Mouse (Mus musculus): Measurements from ENCODE around the gene Bcl2l11. TPM values are rescaled to one million over a fixed set of nuclear protein-coding genes. Genes with fewer than 3 reads are reported as not detected.

Bcl2l11 gene
- polyA plus RNA-seq, 1 experiment from 2014 or later: 21.6 TPM

DNA sequence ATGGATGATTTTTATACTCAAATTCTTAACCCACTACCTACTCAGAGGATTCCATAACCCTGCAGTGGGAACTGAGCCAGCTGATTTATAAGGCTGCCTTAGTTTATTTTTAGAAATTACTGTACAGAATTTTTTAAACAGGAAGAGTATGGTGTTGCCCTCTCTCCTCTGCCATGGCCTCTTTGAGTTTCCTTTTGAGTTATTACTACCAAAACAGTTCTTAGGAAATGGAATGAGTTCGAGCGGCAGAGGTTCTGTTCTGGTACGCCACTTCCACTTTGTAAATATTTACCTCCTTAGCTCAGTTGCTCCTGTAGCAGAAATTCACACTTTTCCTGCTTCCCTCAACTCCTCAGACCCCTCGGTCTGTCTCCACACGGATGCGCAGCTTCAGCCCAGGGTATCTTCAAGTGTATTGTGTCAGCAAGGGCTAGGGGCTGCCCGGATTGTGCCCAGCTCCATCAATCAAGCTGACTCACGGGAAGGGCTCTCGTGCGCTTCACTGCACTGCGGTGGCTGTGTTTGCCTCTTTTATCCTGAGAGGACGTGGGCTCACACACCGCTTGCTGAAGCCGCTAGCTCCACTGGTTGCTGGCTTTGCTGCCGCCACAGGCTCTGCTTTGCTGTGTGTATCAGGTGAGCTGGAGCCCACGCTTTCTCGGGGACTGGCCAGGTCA, 33.0 kb downstream of the Bcl2l11 start:
- H3K9ac ChIP-seq: peak overlapping the region; percentile 14; the same call in 1 of the 2 replicates
- H3K9me3 ChIP-seq (replicated peaks): no peaks in the 10 kb centered on the region
- 0 out of 2 replicates have a peak overlapping the region, but pooled peaks have one; percentile 7 for H3K27ac ChIP-seq (ENCODE audit: poor library complexity, severe bottlenecking)
- H3K27me3 ChIP-seq (replicated peaks): no peaks in the 10 kb centered on the region
- WGBS: 73% methylated on average over 17 of the region's 17 CpGs
- H3K4me3 ChIP-seq: no peak overlapping the region
- H3K4me1 ChIP-seq (replicated peaks): peaks cover 83% of the 10 kb centered on the region
- ATAC-seq (ENCODE audit: insufficient number of reproducible peaks, low FRiP score): no peak
- no peak overlapping the region for H3K4me2 ChIP-seq
- peaks cover 22% of the 10 kb centered on the region for H3K36me3 ChIP-seq

DNA sequence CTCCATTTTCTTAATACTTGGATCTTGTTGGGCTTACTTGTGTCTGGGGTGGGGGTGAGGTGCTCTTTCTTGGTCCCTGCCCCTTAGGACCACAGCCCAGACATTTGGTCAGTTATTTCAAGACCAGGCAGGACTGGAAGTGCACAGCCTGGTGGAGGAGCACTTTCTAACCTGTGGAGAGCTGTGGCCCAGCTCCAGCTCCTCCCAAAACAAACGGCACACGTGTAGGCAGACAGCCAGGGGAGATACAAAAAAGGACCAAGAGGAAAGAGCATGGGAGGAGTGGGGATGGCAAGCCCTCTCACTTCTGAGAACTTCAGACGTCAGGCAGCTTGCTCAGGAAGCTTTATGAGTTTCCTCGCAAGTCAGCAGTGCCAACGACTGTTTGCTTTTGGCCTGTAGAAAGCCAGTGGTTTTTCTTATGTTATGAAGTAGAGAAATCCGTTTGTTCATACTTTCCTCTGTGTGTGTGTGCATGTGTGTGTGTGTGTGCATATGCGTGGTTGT, 33.8 kb downstream of the Bcl2l11 start:
- H3K27ac ChIP-seq (ENCODE audit: poor library complexity, severe bottlenecking): no peak overlapping the region; the same call in 1 of the 2 replicates
- no peaks in the 10 kb centered on the region for H3K9me3 ChIP-seq (replicated peaks)
- ATAC-seq (ENCODE audit: insufficient number of reproducible peaks, low FRiP score): no peak
- peaks cover 75% of the 10 kb centered on the region for H3K4me1 ChIP-seq (replicated peaks)
- H3K9ac ChIP-seq: no peak overlapping the region
- H3K36me3 ChIP-seq: peaks cover 21% of the 10 kb centered on the region
- H3K4me2 ChIP-seq: no peak overlapping the region
- H3K4me3 ChIP-seq: no peak overlapping the region
- no peaks in the 10 kb centered on the region for H3K27me3 ChIP-seq (replicated peaks)
- WGBS: 67% methylated on average over 7 of the region's 7 CpGs

GRCm38 (mm10) chr2:128163177-128163576, 37.3 kb downstream of the Bcl2l11 start:
- ATAC-seq (ENCODE audit: insufficient number of reproducible peaks, low FRiP score): no peak
- Histone ChIP-seq H3K4me3 (no peak overlapping the region), H3K9me3 (replicated peaks) (no peaks in the 10 kb centered on the region), H3K4me1 (replicated peaks) (peaks cover 52% of the 10 kb centered on the region), H3K4me2 (no peak overlapping the region), H3K9ac (no peak overlapping the region), H3K27ac (ENCODE audit: poor library complexity, severe bottlenecking) (no peak overlapping the region), H3K36me3 (peaks cover 12% of the 10 kb centered on the region), H3K27me3 (replicated peaks) (no peaks in the 10 kb centered on the region)
- WGBS: 65% methylated on average over 8 of the region's 8 CpGs

GRCm38 (mm10) chr2:128166623-128167423, 41.0 kb downstream of the Bcl2l11 start:
- Histone ChIP-seq H3K4me2 (no peak overlapping the region), H3K9ac (peak overlapping the region; percentile 13; the same call in 1 of the 2 replicates), H3K27me3 (replicated peaks) (no peaks in the 10 kb centered on the region), H3K9me3 (replicated peaks) (no peaks in the 10 kb centered on the region), H3K27ac (ENCODE audit: poor library complexity, severe bottlenecking) (peak overlapping the region; percentile 15; the same call in 1 of the 2 replicates), H3K36me3 (no peaks in the 10 kb centered on the region), H3K4me1 (replicated peaks) (peaks cover 31% of the 10 kb centered on the region), H3K4me3 (no peak overlapping the region)
- no peak for ATAC-seq (ENCODE audit: insufficient number of reproducible peaks, low FRiP score)
- 51% methylated on average over 13 of the region's 13 CpGs for WGBS

DNA sequence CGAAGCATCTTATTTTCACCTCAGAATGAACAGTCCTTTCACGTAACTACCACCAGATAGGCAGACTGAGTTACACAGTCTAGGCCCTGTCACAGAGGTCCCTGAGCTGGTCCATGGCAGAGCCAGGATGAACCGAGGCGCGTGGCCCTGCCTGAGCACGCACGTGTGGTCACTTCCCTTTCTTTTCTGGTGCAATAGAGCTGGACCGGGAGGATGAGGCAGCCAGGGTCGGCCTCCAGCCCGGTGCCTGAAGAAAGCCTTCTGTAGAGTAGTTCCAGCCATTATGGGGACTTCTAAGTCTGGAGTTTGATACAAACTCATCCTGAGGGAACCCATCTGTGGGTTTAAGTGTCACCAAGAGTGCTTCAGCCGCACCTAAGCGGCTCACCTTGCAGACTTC, 42.1 kb downstream of the Bcl2l11 start:
- Histone ChIP-seq H3K4me1 (replicated peaks) (peaks cover 22% of the 10 kb centered on the region), H3K27ac (ENCODE audit: poor library complexity, severe bottlenecking) (no peak overlapping the region), H3K27me3 (replicated peaks) (no peaks in the 10 kb centered on the region), H3K4me3 (no peak overlapping the region), H3K36me3 (no peaks in the 10 kb centered on the region), H3K9me3 (replicated peaks) (no peaks in the 10 kb centered on the region), H3K9ac (no peak overlapping the region), H3K4me2 (no peak overlapping the region)
- no peak for ATAC-seq (ENCODE audit: insufficient number of reproducible peaks, low FRiP score)
- 93% methylated on average over 12 of the region's 12 CpGs for WGBS

- no peak for ATAC-seq (ENCODE audit: insufficient number of reproducible peaks, low FRiP score)
- H3K36me3 ChIP-seq: no peaks in the 10 kb centered on the region
Measured at GRCm38 (mm10) chr2:128169486-128169885, 43.6 kb downstream of the Bcl2l11 start.

GRCm38 (mm10) chr2:128169972-128170371, 44.1 kb downstream of the Bcl2l11 start:
- Histone ChIP-seq H3K4me3 (no peak overlapping the region), H3K9ac (no peak overlapping the region), H3K27ac (ENCODE audit: poor library complexity, severe bottlenecking) (no peak overlapping the region), H3K27me3 (replicated peaks) (no peaks in the 10 kb centered on the region), H3K36me3 (no peaks in the 10 kb centered on the region), H3K4me2 (no peak overlapping the region), H3K9me3 (replicated peaks) (no peaks in the 10 kb centered on the region), H3K4me1 (replicated peaks) (peaks cover 31% of the 10 kb centered on the region)
- ATAC-seq (ENCODE audit: insufficient number of reproducible peaks, low FRiP score): no peak
- 70% methylated on average over 11 of the region's 11 CpGs for WGBS

More at GRCm38 (mm10) chr2:128169486-128169885, 43.6 kb downstream of the Bcl2l11 start:
- Histone ChIP-seq H3K4me3 (no peak overlapping the region), H3K4me2 (no peak overlapping the region), H3K27me3 (replicated peaks) (no peaks in the 10 kb centered on the region), H3K9me3 (replicated peaks) (no peaks in the 10 kb centered on the region), H3K4me1 (replicated peaks) (peaks cover 29% of the 10 kb centered on the region), H3K27ac (ENCODE audit: poor library complexity, severe bottlenecking) (no peak overlapping the region), H3K9ac (no peak overlapping the region)
- 73% methylated on average over 5 of the region's 5 CpGs for WGBS

DNA sequence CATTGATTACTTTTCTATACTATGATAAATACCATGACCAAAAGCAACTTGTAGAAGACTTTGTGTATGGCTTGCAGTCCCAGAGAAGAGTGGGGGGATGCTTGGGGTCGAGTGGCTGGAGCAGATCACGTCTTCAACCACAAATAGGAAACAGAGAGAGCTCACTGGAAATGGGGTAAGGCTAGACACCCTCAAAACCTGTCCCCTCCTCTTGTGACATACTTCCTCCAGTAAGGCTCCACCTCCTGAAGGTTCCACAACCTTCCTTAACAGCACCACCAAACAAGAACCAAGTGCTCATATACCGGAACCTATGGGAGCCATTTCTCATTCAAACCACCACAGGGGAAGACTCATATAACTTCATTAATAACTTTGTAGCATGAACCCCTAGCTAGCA, 44.8 kb downstream of the Bcl2l11 start:
- Histone ChIP-seq H3K4me3 (no peak overlapping the region), H3K9ac (no peak overlapping the region), H3K36me3 (no peaks in the 10 kb centered on the region), H3K4me2 (no peak overlapping the region), H3K9me3 (replicated peaks) (no peaks in the 10 kb centered on the region), H3K27ac (ENCODE audit: poor library complexity, severe bottlenecking) (no peak overlapping the region), H3K4me1 (replicated peaks) (peaks cover 31% of the 10 kb centered on the region), H3K27me3 (replicated peaks) (no peaks in the 10 kb centered on the region)
- WGBS: 91% methylated on average over 3 of the region's 3 CpGs
- no peak for ATAC-seq (ENCODE audit: insufficient number of reproducible peaks, low FRiP score)

GRCm38 (mm10) chr2:128172266-128172665, 46.4 kb downstream of the Bcl2l11 start:
- no peak overlapping the region for H3K27ac ChIP-seq (ENCODE audit: poor library complexity, severe bottlenecking)
- H3K4me1 ChIP-seq (replicated peaks): peaks cover 35% of the 10 kb centered on the region
- H3K4me2 ChIP-seq: no peak overlapping the region
- WGBS: 86% methylated on average over 5 of the region's 5 CpGs
- ATAC-seq (ENCODE audit: insufficient number of reproducible peaks, low FRiP score): no peak
- no peak overlapping the region for H3K9ac ChIP-seq
- H3K4me3 ChIP-seq: no peak overlapping the region
- no peaks in the 10 kb centered on the region for H3K27me3 ChIP-seq (replicated peaks)
- H3K36me3 ChIP-seq: no peaks in the 10 kb centered on the region
- no peaks in the 10 kb centered on the region for H3K9me3 ChIP-seq (replicated peaks)

DNA sequence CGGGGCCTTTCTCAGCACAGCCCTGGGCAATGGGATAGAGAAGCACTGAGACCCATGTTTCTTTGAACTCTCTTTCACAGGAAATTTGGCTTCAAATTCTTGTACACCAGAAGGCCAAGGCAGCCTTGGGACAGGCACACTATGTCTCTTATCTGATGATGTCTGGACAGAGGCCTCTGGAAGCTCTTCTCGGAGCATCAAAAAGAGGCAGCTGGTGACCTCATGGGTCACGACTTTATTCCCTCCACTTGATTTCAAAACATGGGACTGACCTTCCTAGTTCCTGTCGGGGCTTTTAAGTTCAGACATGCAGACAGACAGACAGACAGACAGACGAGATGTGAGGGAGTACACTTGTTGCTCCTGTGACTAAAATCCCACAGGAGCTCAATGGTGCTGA, 48.3 kb downstream of the Bcl2l11 start:
- no peak for ATAC-seq (ENCODE audit: insufficient number of reproducible peaks, low FRiP score)
- H3K27me3 ChIP-seq (replicated peaks): no peaks in the 10 kb centered on the region
- WGBS: 38% methylated on average over 5 of the region's 5 CpGs
- H3K9me3 ChIP-seq (replicated peaks): no peaks in the 10 kb centered on the region
- peaks cover 50% of the 10 kb centered on the region for H3K4me1 ChIP-seq (replicated peaks)
- H3K36me3 ChIP-seq: no peaks in the 10 kb centered on the region
- H3K27ac ChIP-seq (ENCODE audit: poor library complexity, severe bottlenecking): no peak overlapping the region
- H3K4me2 ChIP-seq: no peak overlapping the region
- H3K9ac ChIP-seq: no peak overlapping the region
- no peak overlapping the region for H3K4me3 ChIP-seq

DNA sequence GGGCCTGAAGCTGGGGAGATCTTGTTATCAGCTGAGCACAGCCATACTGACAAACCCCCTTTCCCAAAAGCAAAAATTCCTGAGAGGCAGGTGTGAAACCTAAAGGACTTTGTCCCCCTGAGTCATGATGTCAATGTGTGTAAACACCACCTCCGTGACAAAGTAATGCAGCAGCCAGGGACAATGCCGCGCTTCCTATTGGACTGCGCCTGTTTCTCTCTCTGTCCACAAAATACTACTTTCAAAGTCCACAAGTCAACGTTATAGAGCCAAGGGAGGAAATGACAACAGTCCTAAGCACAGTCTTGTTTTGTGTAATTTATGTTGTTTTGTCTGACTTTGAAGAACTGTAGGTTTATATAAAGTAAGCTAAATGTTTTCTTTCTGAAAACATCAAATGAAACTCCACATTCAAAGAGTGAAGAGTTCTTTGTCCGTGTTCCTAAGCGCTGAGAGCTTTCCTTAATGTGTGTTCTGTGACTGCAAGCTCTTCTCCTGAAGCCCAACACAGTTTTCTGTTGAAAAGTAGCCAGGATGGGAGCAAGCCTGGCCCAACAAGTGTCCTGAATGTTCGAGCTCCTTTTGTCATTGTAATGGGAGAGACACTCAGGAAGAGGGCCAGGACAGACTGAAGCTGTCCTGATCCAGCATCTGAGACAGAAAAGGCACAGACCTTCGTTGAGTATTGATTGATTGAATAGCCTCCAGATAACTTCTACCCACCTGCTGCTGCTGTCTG, 48.9 kb downstream of the Bcl2l11 start:
- H3K27me3 ChIP-seq (replicated peaks): no peaks in the 10 kb centered on the region
- H3K4me2 ChIP-seq: no peak overlapping the region
- 64% methylated on average over 9 of the region's 9 CpGs for WGBS
- no peaks in the 10 kb centered on the region for H3K9me3 ChIP-seq (replicated peaks)
- H3K36me3 ChIP-seq: no peaks in the 10 kb centered on the region
- H3K9ac ChIP-seq: no peak overlapping the region
- no peak for ATAC-seq (ENCODE audit: insufficient number of reproducible peaks, low FRiP score)
- no peak overlapping the region for H3K4me3 ChIP-seq
- no peak overlapping the region for H3K27ac ChIP-seq (ENCODE audit: poor library complexity, severe bottlenecking)
- H3K4me1 ChIP-seq (replicated peaks): peaks cover 51% of the 10 kb centered on the region

Data from heart, embryonic 12.5 days (tissue).